19 mouse cellular contexts compared by ENCODE assay signal in the genomic region with DNA sequence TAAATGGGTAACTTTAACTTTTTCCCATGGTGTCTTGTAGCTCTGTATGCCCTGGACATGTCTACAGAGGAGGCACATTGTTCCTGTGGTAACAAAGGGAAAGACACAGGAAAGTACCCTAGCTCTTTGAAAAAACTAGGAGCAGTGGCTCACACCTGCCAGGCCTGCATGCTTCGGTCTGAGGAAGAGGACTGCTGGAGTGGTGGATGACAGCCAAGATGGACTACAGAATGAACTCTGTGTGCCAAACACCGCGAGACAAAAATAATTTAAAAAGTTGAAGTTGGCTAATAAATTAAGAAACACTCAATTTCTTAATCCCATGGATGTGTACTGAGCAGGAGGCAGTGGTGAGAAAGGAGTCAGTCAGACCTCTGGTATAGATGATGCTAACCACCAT. TPM values are rescaled to one million over a fixed set of nuclear protein-coding genes. Genes with fewer than 3 reads are reported as not detected.
"Had no signal": no experiment of that assay in that cellular context is flagged by ENCODE, and none has a peak within 500 bp of the region (broad histone marks: within the 10 kb centered on the region; RNA-seq: fewer than 3 reads in every experiment).

No protein-coding gene starts in this region.

- H3K27ac ChIP-seq: lung, embryonic 15.5 days; macrophage; midbrain, embryonic 13.5 days; midbrain, embryonic 15.5 days; neural tube, embryonic 12.5 days; stomach, embryonic 15.5 days; stomach, postnatal 0 days had no signal

- H3K9ac ChIP-seq: lung, embryonic 15.5 days; midbrain, embryonic 13.5 days; midbrain, embryonic 15.5 days; neural tube, embryonic 12.5 days; stomach, embryonic 15.5 days had no signal

- H3K4me2 ChIP-seq: lung, embryonic 15.5 days; midbrain, embryonic 11.5 days; midbrain, embryonic 13.5 days; midbrain, embryonic 15.5 days; neural tube, embryonic 12.5 days; stomach, embryonic 15.5 days had no signal

- ATAC-seq: lung, postnatal 0 days; midbrain, embryonic 13.5 days; midbrain, embryonic 15.5 days had no signal

- DNase-seq: lung, adult 2 months; lung, postnatal 14 days; lung, postnatal 36 days; right cerebral cortex, postnatal 14 days; thymus, adult 2 months; thymus, postnatal 25 days; thymus, postnatal 4 days had no signal

- H3K4me3 ChIP-seq: lung, embryonic 15.5 days; megakaryocyte, embryonic 14.5 days; midbrain, embryonic 13.5 days; midbrain, embryonic 15.5 days; neural tube, embryonic 12.5 days; stomach, embryonic 15.5 days had no signal

- H3K9me3 ChIP-seq: lung, embryonic 15.5 days; megakaryocyte, embryonic 14.5 days; midbrain, embryonic 13.5 days; midbrain, embryonic 15.5 days; neural tube, embryonic 12.5 days; stomach, embryonic 15.5 days had no signal

- H3K27me3 ChIP-seq: lung, embryonic 15.5 days; megakaryocyte, embryonic 14.5 days; midbrain, embryonic 13.5 days; midbrain, embryonic 15.5 days; neural tube, embryonic 12.5 days; stomach, embryonic 15.5 days had no signal

- H3K4me1 ChIP-seq: lung, embryonic 15.5 days; midbrain, embryonic 13.5 days; midbrain, embryonic 15.5 days; neural tube, embryonic 12.5 days; stomach, embryonic 15.5 days had no signal

RNA-seq across cellular contexts. Expression of gene 1810010H24Rik, which starts 15.9 kb away (rescaled TPM):
- total RNA-seq: megakaryocyte progenitor cell, adult 5-6 weeks; monocyte, adult 5-6 weeks had no signal
